Mouse (Mus musculus): ENCODE results near the gene Ttf1. TPM values are rescaled to one million over a fixed set of nuclear protein-coding genes. Genes with fewer than 3 reads are reported as not detected.

Ttf1 gene
- polyA plus RNA-seq (2012; ENCODE audit: insufficient read depth, insufficient read length, missing spikeins), result 4.9 and 5.4 TPM in 2 replicates

DNA sequence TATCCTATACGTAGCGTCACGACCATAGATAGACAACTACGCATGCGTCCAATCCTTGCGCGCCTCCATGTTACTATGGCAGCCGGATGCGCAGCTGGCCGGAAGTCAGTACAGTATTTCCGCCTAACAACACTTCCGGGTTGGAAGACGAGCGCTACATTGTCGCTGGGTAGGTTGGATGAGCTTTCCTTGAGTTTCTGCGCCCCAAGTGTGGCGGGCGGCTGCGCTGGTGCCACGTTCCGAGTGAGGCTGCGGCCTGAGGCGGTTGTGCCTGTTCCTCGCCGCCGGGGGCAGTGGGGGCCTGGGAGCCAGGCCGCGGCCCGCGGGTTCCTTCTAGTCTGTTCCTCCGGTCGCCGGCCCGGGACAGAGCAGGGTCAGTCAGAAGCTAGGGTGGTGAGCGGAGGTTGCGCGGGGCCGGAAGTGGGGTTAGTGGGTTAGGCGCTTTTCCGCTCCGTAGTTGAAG lies at the start of gene Ttf1:
Gene Ttf1 (plus strand): TSS at position 128 of the 463 bp plus-strand sequence.
- Histone ChIP-seq H3K27ac (replicated peaks; ENCODE audit: low read depth, low read length) (peak within 1 kb of the TSS; percentile 74), H3K4me3 (ENCODE audit: insufficient read depth, low read depth, low read length) (peak within 1 kb of the TSS; percentile 77), H3K4me1 (ENCODE audit: control insufficient read depth, insufficient read depth, insufficient read length, low read length) (no peaks in the 10 kb centered on the region)

GRCm38 (mm10) chr2:29012523-29012922 lies 47.5 kb upstream of the Ttf1 start:
- H3K27ac ChIP-seq (replicated peaks; ENCODE audit: low read depth, low read length), result no peak overlapping the region
- no peak overlapping the region for H3K4me3 ChIP-seq (ENCODE audit: insufficient read depth, low read depth, low read length)
- H3K4me1 ChIP-seq (ENCODE audit: control insufficient read depth, insufficient read depth, insufficient read length, low read length), result no peaks in the 10 kb centered on the region; the same call in 1 of the 2 replicates

GRCm38 (mm10) chr2:29016599-29017587 lies 43.2 kb upstream of the Ttf1 start:
- Histone ChIP-seq H3K27ac (replicated peaks; ENCODE audit: low read depth, low read length) (peak overlapping the region; percentile 23; the same call in 1 of the 2 replicates), H3K4me1 (ENCODE audit: control insufficient read depth, insufficient read depth, insufficient read length, low read length) (no peaks in the 10 kb centered on the region; the same call in 1 of the 2 replicates), H3K4me3 (ENCODE audit: insufficient read depth, low read depth, low read length) (no peak overlapping the region)

- no peak overlapping the region for H3K4me3 ChIP-seq (ENCODE audit: insufficient read depth, low read depth, low read length)
- no peaks in the 10 kb centered on the region; the same call in 1 of the 2 replicates for H3K4me1 ChIP-seq (ENCODE audit: control insufficient read depth, insufficient read depth, insufficient read length, low read length)
- no peak overlapping the region for H3K27ac ChIP-seq (replicated peaks; ENCODE audit: low read depth, low read length)
These were observed 41.4 kb upstream of the Ttf1 start for GRCm38 (mm10) chr2:29018680-29019079.

- Histone ChIP-seq H3K4me1 (ENCODE audit: control insufficient read depth, insufficient read depth, insufficient read length, low read length) (no peaks in the 10 kb centered on the region; the same call in 1 of the 2 replicates), H3K27ac (replicated peaks; ENCODE audit: low read depth, low read length) (no peak overlapping the region), H3K4me3 (ENCODE audit: insufficient read depth, low read depth, low read length) (no peak overlapping the region)
These were observed 39.0 kb upstream of the Ttf1 start for GRCm38 (mm10) chr2:29021025-29021424.

GRCm38 (mm10) chr2:29023001-29023400 lies 37.1 kb upstream of the Ttf1 start:
- Histone ChIP-seq H3K4me1 (ENCODE audit: control insufficient read depth, insufficient read depth, insufficient read length, low read length) (no peaks in the 10 kb centered on the region), H3K4me3 (ENCODE audit: insufficient read depth, low read depth, low read length) (no peak overlapping the region), H3K27ac (replicated peaks; ENCODE audit: low read depth, low read length) (no peak overlapping the region)

- H3K4me3 ChIP-seq (ENCODE audit: insufficient read depth, low read depth, low read length), result no peak overlapping the region
- no peak overlapping the region for H3K27ac ChIP-seq (replicated peaks; ENCODE audit: low read depth, low read length)
- no peaks in the 10 kb centered on the region for H3K4me1 ChIP-seq (ENCODE audit: control insufficient read depth, insufficient read depth, insufficient read length, low read length)
These were observed 34.8 kb upstream of the Ttf1 start for GRCm38 (mm10) chr2:29025284-29025683.

DNA sequence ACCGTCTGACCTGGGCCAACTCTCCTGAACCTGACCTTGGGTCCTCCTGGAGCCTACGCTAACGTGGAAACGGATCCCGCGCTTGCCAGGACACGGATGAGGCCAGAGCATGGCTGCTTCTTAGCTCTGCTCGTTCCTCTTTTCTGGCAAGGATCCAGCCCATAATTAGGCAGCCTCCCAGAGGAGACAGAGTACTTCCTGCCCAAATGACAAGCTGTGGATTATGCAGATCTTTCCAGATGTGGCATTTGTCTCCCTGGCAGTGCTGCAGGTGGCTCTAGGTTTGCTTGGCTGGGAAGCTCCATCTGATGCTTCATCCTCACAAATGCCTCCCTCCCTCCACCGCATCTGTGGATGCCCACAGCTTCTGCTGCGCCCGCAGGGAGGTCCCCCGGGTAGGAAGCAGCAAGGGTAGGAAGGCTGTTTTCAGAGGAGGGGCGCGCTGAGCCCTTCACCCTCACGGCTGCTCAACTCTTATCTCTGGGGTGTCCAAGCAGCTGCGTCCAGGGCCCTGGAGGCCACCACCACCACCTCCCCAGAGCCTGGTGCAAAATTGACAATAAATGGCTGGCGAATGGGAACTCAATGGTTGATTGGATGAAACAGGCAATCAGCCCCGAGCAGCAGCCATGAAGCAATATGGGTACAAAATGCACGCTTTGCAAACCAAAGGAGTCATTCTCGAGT lies 29.9 kb upstream of the Ttf1 start:
- H3K4me1 ChIP-seq (ENCODE audit: control insufficient read depth, insufficient read depth, insufficient read length, low read length), result no peaks in the 10 kb centered on the region
- H3K4me3 ChIP-seq (ENCODE audit: insufficient read depth, low read depth, low read length), result peak overlapping the region; percentile 1; the same call in 1 of the 2 replicates
- no peak overlapping the region for H3K27ac ChIP-seq (replicated peaks; ENCODE audit: low read depth, low read length)

DNA sequence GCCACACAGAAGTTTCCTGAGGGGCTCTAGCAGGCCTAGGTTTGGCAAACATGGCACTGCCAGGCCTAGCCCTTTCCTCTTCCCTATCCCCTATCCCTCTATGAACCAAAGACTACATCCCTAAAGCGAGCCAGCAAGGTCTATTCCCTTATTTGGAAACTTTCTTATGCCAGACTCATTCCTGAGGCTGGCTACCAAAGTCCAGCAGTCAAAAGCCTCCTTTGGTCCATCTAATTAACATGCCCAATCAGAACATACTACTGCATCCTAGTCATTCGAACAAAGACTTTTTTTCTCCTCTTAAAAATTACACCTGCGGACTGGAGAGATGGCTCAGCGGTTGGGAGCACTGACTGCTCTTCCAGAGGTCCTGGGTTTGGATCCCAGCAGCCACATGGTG lies 28.1 kb upstream of the Ttf1 start:
- Histone ChIP-seq H3K4me1 (ENCODE audit: control insufficient read depth, insufficient read depth, insufficient read length, low read length) (no peaks in the 10 kb centered on the region), H3K27ac (replicated peaks; ENCODE audit: low read depth, low read length) (no peak overlapping the region), H3K4me3 (ENCODE audit: insufficient read depth, low read depth, low read length) (no peak overlapping the region)

- Histone ChIP-seq H3K27ac (replicated peaks; ENCODE audit: low read depth, low read length) (no peak overlapping the region), H3K4me3 (ENCODE audit: insufficient read depth, low read depth, low read length) (no peak overlapping the region), H3K4me1 (ENCODE audit: control insufficient read depth, insufficient read depth, insufficient read length, low read length) (no peaks in the 10 kb centered on the region)
These were observed 25.3 kb upstream of the Ttf1 start for GRCm38 (mm10) chr2:29034542-29035475.

DNA sequence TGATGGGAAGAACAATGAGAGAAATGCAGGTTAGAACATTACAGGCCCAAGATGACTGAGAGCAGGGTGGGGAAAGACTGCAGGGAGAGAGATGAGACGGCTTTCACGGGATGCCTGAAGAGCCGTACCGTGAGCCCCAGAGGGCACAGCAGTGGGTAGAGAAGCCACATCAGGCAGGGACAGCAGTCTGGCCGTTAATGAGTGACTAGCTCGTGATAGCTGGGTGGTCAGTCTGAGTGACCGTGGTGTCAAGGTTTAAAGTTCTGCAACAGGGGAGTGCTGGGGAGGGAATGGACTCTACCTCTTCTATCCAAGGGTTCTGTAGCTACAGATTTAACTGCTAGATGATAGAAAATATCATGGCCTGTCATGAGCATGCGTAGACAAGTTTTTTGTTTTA lies 24.4 kb upstream of the Ttf1 start:
- H3K4me1 ChIP-seq (ENCODE audit: control insufficient read depth, insufficient read depth, insufficient read length, low read length), result no peaks in the 10 kb centered on the region
- H3K27ac ChIP-seq (replicated peaks; ENCODE audit: low read depth, low read length), result no peak overlapping the region
- no peak overlapping the region for H3K4me3 ChIP-seq (ENCODE audit: insufficient read depth, low read depth, low read length)

- no peaks in the 10 kb centered on the region for H3K4me1 ChIP-seq (ENCODE audit: control insufficient read depth, insufficient read depth, insufficient read length, low read length)
- no peak overlapping the region for H3K27ac ChIP-seq (replicated peaks; ENCODE audit: low read depth, low read length)
- H3K4me3 ChIP-seq (ENCODE audit: insufficient read depth, low read depth, low read length), result no peak overlapping the region
These were observed 20.3 kb upstream of the Ttf1 start for GRCm38 (mm10) chr2:29039741-29040140.

GRCm38 (mm10) chr2:29040594-29041476 lies 19.2 kb upstream of the Ttf1 start:
- Histone ChIP-seq H3K27ac (replicated peaks; ENCODE audit: low read depth, low read length) (no peak overlapping the region), H3K4me1 (ENCODE audit: control insufficient read depth, insufficient read depth, insufficient read length, low read length) (no peaks in the 10 kb centered on the region), H3K4me3 (ENCODE audit: insufficient read depth, low read depth, low read length) (no peak overlapping the region)

DNA sequence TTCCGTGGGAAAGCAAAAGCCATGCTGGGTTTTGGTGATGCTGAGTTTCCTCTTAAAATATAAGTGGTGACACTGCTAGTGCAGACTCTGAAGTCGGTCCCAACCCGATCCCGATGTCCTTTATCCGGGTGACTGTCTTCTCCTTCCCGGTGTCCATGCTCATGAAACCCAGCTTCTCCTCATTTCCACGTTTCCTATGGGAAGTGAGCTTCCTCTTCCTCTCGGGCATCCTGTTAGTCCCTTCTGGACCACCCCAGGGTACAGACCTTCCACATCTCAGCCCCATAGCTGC lies 18.6 kb upstream of the Ttf1 start:
- no peak overlapping the region for H3K27ac ChIP-seq (replicated peaks; ENCODE audit: low read depth, low read length)
- H3K4me1 ChIP-seq (ENCODE audit: control insufficient read depth, insufficient read depth, insufficient read length, low read length), result no peaks in the 10 kb centered on the region

More for the DNA sequence above, 18.6 kb upstream of the Ttf1 start:
- no peak overlapping the region for H3K4me3 ChIP-seq (ENCODE audit: insufficient read depth, low read depth, low read length)
